In the genomic region with DNA sequence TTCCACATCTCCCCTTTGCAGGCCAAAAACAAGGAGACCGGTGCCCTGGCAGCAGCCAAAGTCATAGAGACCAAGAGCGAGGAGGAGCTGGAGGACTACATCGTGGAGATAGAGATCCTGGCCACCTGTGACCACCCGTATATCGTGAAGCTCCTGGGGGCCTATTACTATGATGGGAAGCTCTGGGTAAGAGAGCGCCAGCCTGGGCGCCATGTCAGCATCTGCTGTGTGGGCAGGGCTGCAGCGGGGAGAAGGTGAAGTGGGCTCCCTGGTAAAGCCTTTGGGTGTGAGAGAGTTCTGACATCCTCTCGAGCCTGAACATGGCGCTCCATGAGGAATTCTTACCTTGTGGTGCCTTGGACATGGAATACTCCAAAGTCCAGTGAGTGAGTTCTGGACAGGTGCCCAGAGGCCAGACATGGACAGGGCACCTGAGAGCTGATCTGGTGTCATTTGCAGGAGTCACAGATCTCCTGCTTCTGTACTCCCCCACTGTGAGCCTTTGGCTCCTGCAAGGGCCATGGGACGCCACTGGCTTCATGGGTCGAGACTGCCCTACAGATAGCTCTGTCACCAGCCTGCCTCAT, we compare ENCODE assay signal across 20 mouse cellular contexts. TPM values are rescaled to one million over a fixed set of nuclear protein-coding genes. Genes with fewer than 3 reads are reported as not detected.
DNase-seq lines count a peak whose midpoint lies in the region; ATAC-seq and TF ChIP-seq lines count a peak whose summit lies in the region.
"Had no signal": no experiment of that assay in that cellular context is flagged by ENCODE, and none has a peak within 500 bp of the region (broad histone marks: within the 10 kb centered on the region; RNA-seq: fewer than 3 reads in every experiment).

No protein-coding gene starts in this region.

- H3K9ac ChIP-seq in heart, postnatal 0 days (replicated peaks; ENCODE audit: low read depth, low read length): no peak overlapping the region
- no peak overlapping the region for H3K9ac ChIP-seq in heart, embryonic 11.5 days (ENCODE audit: low read depth, low read length)
- H3K9ac ChIP-seq: hindbrain, embryonic 14.5 days; limb, embryonic 13.5 days; lung, embryonic 14.5 days; neural tube, embryonic 12.5 days had no signal

- no peak for TF ChIP-seq POLR2A in spleen, adult 2 months (IDR thresholded peaks at IDR 0.05; ENCODE audit: low read depth, low read length)

- 0 out of 2 replicates have a peak, but pooled peaks have one; percentile 27 for ATAC-seq in heart, postnatal 0 days (ENCODE audit: insufficient read depth, low read depth)
- ATAC-seq in heart, embryonic 11.5 days (replicated peaks; ENCODE audit: insufficient number of reproducible peaks, low FRiP score, low TSS enrichment): no peak
- ATAC-seq in megakaryocyte-erythroid progenitor cell, adult 5-6 weeks (replicated peaks; ENCODE audit: low FRiP score, low TSS enrichment, poor library complexity, severe bottlenecking): 0 out of 2 replicates have a peak, but pooled peaks have one; percentile 31
- ATAC-seq: Patski had no signal

- peaks cover 32% of the 10 kb centered on the region for H3K4me1 ChIP-seq in heart, postnatal 0 days (ENCODE audit: control insufficient read depth, insufficient read depth)
- H3K4me1 ChIP-seq in heart, embryonic 11.5 days (ENCODE audit: control insufficient read depth, insufficient read depth, low read length): peaks cover 30% of the 10 kb centered on the region
- H3K4me1 ChIP-seq in spleen, adult 2 months (ENCODE audit: control insufficient read depth, insufficient read depth, insufficient read length): peaks cover 77% of the 10 kb centered on the region
- H3K4me1 ChIP-seq in brown adipose tissue, adult 24 weeks (ENCODE audit: control insufficient read depth, insufficient read depth, insufficient read length, low read length): peaks cover 65% of the 10 kb centered on the region

- H3K4me3 ChIP-seq in heart, postnatal 0 days (ENCODE audit: low read depth, low read length): no peak overlapping the region
- no peak overlapping the region for H3K4me3 ChIP-seq in heart, embryonic 11.5 days (ENCODE audit: low read depth, low read length)
- no peak overlapping the region for H3K4me3 ChIP-seq in spleen, adult 2 months (ENCODE audit: extremely low read depth, insufficient read depth, insufficient read length)
- H3K4me3 ChIP-seq in brown adipose tissue, adult 24 weeks (ENCODE audit: insufficient read depth, low read depth, low read length): no peak overlapping the region
- H3K4me3 ChIP-seq: limb, embryonic 13.5 days; neural tube, embryonic 12.5 days had no signal

- H3K4me2 ChIP-seq in heart, postnatal 0 days (ENCODE audit: low read depth, low read length): no peak overlapping the region
- H3K4me2 ChIP-seq in heart, embryonic 11.5 days: no peak overlapping the region
- H3K4me2 ChIP-seq: hindbrain, embryonic 14.5 days; limb, embryonic 13.5 days; lung, embryonic 14.5 days; midbrain, embryonic 11.5 days; neural tube, embryonic 12.5 days had no signal

- H3K9me3 ChIP-seq in heart, postnatal 0 days (replicated peaks; ENCODE audit: control insufficient read depth, low read length): no peaks in the 10 kb centered on the region
- H3K9me3 ChIP-seq in heart, embryonic 11.5 days (replicated peaks; ENCODE audit: control insufficient read depth, low read length): no peaks in the 10 kb centered on the region
- H3K9me3 ChIP-seq: limb, embryonic 13.5 days; neural tube, embryonic 12.5 days had no signal

- no peaks in the 10 kb centered on the region for H3K36me3 ChIP-seq in heart, postnatal 0 days (replicated peaks; ENCODE audit: control insufficient read depth, insufficient read depth, low read length)
- no peaks in the 10 kb centered on the region for H3K36me3 ChIP-seq in heart, embryonic 11.5 days (ENCODE audit: control insufficient read depth, insufficient read depth, low read length)
- peaks cover 14% of the 10 kb centered on the region for H3K36me3 ChIP-seq in spleen, adult 2 months (ENCODE audit: control insufficient read depth, insufficient read depth, low read length)
- H3K36me3 ChIP-seq: limb, embryonic 13.5 days; neural tube, embryonic 12.5 days had no signal

- TF ChIP-seq CTCF in heart, postnatal 0 days (IDR thresholded peaks at IDR 0.05; ENCODE audit: low read depth): no peak
- TF ChIP-seq CTCF in spleen, adult 2 months (IDR thresholded peaks at IDR 0.05; ENCODE audit: extremely low read depth, insufficient read depth, insufficient read length, insufficient replicate concordance): no peak

- intact Hi-C loops in gastrocnemius, postnatal 14 days (cut with DNase I; ENCODE audit: low total_unique reads): no loop called here

- H3K27me3 ChIP-seq in heart, postnatal 0 days (ENCODE audit: control insufficient read depth, insufficient read depth, low read length): no peaks in the 10 kb centered on the region
- H3K27me3 ChIP-seq in heart, embryonic 11.5 days (ENCODE audit: control insufficient read depth, insufficient read depth, low read length): no peaks in the 10 kb centered on the region
- no peaks in the 10 kb centered on the region for H3K27me3 ChIP-seq in spleen, adult 2 months (ENCODE audit: control insufficient read depth, insufficient read depth, low read length)
- H3K27me3 ChIP-seq: limb, embryonic 13.5 days; neural tube, embryonic 12.5 days; Patski had no signal

- WGBS in heart, postnatal 0 days: 77% methylated on average over 12 of the region's 12 CpGs
- 88% methylated on average over 12 of the region's 12 CpGs for WGBS in heart, embryonic 11.5 days (ENCODE audit: insufficient replicate concordance)
- WGBS in spleen, adult 2 months: 70% methylated on average over 12 of the region's 12 CpGs

- DNase-seq in heart, postnatal 0 days (ENCODE audit: low spot score): no peak
- no peak for DNase-seq in spleen, adult 2 months (ENCODE audit: low read depth in 1 of 2, low spot score in 2 of 2)
- no peak for DNase-seq in spleen, postnatal 4 days (ENCODE audit: low spot score in 2 of 2)
- DNase-seq in gastrocnemius, postnatal 14 days: no peak
- no peak for DNase-seq in cerebellum, adult 8-10 months
- DNase-seq: adrenal gland, adult 8-10 months; B cell, adult 2 months; cerebellum, postnatal 14 days; embryo, embryonic 11 days; gastrocnemius, postnatal 10 days; lung, embryonic 14.5 days had no signal

- H3K27ac ChIP-seq in heart, postnatal 0 days (ENCODE audit: low read depth): no peak overlapping the region
- no peak overlapping the region for H3K27ac ChIP-seq in heart, embryonic 11.5 days (ENCODE audit: low read depth, low read length)
- peak overlapping the region; percentile 87 for H3K27ac ChIP-seq in spleen, adult 2 months (ENCODE audit: insufficient read depth, low read length)
- peak overlapping the region; percentile 91 for H3K27ac ChIP-seq in brown adipose tissue, adult 24 weeks (replicated peaks; ENCODE audit: low read depth, low read length)
- H3K27ac ChIP-seq: hindbrain, embryonic 14.5 days; limb, embryonic 13.5 days; neural tube, embryonic 12.5 days had no signal

- no peak for TF ChIP-seq EP300 in heart, postnatal 0 days (IDR thresholded peaks at IDR 0.05; ENCODE audit: low read depth)

RNA-seq across cellular contexts. Expression of gene Stk10, which starts 22.1 kb away (rescaled TPM):
- 4.3 and 6.2 TPM in 2 replicates for total RNA-seq in heart, postnatal 0 days (2014; rRNA removed; ENCODE audit: low replicate concordance)
- polyA plus RNA-seq in heart, postnatal 0 days (2015; fragmentation: Nextera tagmentation; extraction: Ambion mirVana): 1.4 and 1.6 TPM in 2 replicates
- 1.6 TPM in 2 replicates for polyA plus RNA-seq in heart, embryonic 11.5 days (2014; fragmentation: Nextera tagmentation; extraction: Ambion mirVana)
- 82.8 and 87.0 TPM in 2 replicates for polyA plus RNA-seq in spleen, adult 2 months (2012; rRNA removed)
- 4.3 and 5.5 TPM in 2 replicates for polyA plus RNA-seq in brown adipose tissue, adult 24 weeks (2012; ENCODE audit: insufficient read depth, insufficient read length, missing spikeins)
- total RNA-seq in megakaryocyte-erythroid progenitor cell, adult 5-6 weeks (2014; fragmentation: Nextera tagmentation): 11.3 and 16.1 TPM in 2 replicates
- total RNA-seq in megakaryocyte-erythroid progenitor cell, adult 5-6 weeks (2017): 8.7 and 11.2 TPM in 2 replicates
- 1 to 10 TPM; 4.9 to 6.9 TPM for total RNA-seq in gastrocnemius, postnatal 14 days (2021)

RNA-seq across cellular contexts. Expression of gene Efcab9, which starts 23.3 kb away (rescaled TPM):
- total RNA-seq in heart, postnatal 0 days (2014; rRNA removed; ENCODE audit: low replicate concordance): not detected in 2 replicates
- polyA plus RNA-seq in heart, postnatal 0 days (2015; fragmentation: Nextera tagmentation; extraction: Ambion mirVana): 0.18 and 0.26 TPM in 2 replicates
- 0.27 and 0.59 TPM in 2 replicates for polyA plus RNA-seq in heart, embryonic 11.5 days (2014; fragmentation: Nextera tagmentation; extraction: Ambion mirVana)
- polyA plus RNA-seq in spleen, adult 2 months (2012; rRNA removed): 0.16 and 0.54 TPM in 2 replicates
- not detected in 2 replicates for polyA plus RNA-seq in brown adipose tissue, adult 24 weeks (2012; ENCODE audit: insufficient read depth, insufficient read length, missing spikeins)
- not detected in 2 replicates for total RNA-seq in megakaryocyte-erythroid progenitor cell, adult 5-6 weeks (2014; fragmentation: Nextera tagmentation)
- not detected in 2 replicates for total RNA-seq in megakaryocyte-erythroid progenitor cell, adult 5-6 weeks (2017)
- total RNA-seq in gastrocnemius, postnatal 14 days (2021): under 1 TPM; 0.47 to 0.70 TPM
- total RNA-seq: heart, adult 8-10 months had no signal
- polyA plus RNA-seq: hindbrain, embryonic 14.5 days had no signal

Comparison
In these comparisons a context has a peak if more than half of its experiments do, and no peak if none do; other contexts are left out.
1. H3K27ac ChIP-seq: peak in spleen, adult 2 months (single experiment) and brown adipose tissue, adult 24 weeks (single experiment); none in heart, postnatal 0 days (single experiment) and heart, embryonic 11.5 days (single experiment).
2. RNA of gene Stk10, which starts 22.1 kb away (polyA plus RNA-seq): 82.8 to 87.0 TPM in spleen, adult 2 months; 4.3 to 5.5 TPM in brown adipose tissue, adult 24 weeks, 1.6 TPM in heart, embryonic 11.5 days and 1.4 to 1.6 TPM in heart, postnatal 0 days; every median in the first group is over 10 times any median in the second.